Mouse (Mus musculus) bone marrow, adult 2 months (tissue): ENCODE results near the gene March11.

Source experiments
- CTCF ChIP-seq: fragments of 200-500 bp; IDR thresholded peaks from 2 replicates; pipeline ENCODE4 v1.5.1; 2011; ENCODE audit warnings: low read length, control low read depth; ENCODE audit not compliant: control insufficient read depth, insufficient read depth
- POLR2A ChIP-seq: fragments of 200-500 bp; IDR thresholded peaks from 2 replicates; pipeline ENCODE4 v1.6.1; 2011; ENCODE audit warnings: low read depth, mild to moderate bottlenecking, control low read depth, low read length, borderline replicate concordance; ENCODE audit not compliant: control insufficient read depth

DNA sequence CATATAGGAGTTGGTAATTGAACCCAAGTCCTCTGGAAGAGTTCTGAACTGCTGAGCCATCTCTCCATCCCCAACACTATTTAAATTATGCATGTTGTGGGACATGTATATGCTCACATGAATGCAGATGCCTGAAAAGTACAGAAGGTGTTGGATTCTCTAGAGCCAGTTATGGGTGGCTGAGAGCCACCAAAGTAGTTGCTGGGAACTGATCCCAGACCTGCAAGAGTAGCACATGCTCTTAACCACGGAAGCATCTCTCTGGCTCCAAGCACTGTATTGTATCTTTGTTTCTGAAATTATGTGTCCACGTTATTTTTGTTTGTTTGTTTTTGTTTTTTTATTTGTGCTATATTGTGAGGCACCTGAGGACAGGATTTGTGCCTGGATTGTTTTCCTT is 28.9 kb downstream of the March11 start:
- TF ChIP-seq POLR2A, result no peak
- no peak for TF ChIP-seq CTCF
